Mouse (Mus musculus) liver, embryonic 12.5 days (tissue): ENCODE data around the gene Luzp1. TPM values are rescaled to one million over a fixed set of nuclear protein-coding genes. Genes with fewer than 3 reads are reported as not detected.

Source experiments
- ATAC-seq: fragments of 200-750 bp; cut with Nextera tagmentation; 2 replicates; pipeline ENCODE4 v1.8.0; 2017; ENCODE audit warnings: moderate number of reproducible peaks, mild to moderate bottlenecking, moderate library complexity
- H3K27ac ChIP-seq: fragments of 300-500 bp; sonication (generic); 2 replicates; pipeline ENCODE4 v1.5.1; 2016; ENCODE audit warnings: mild to moderate bottlenecking
- H3K27me3 ChIP-seq: fragments of 300-500 bp; sonication (generic); replicated peaks from 2 replicates; pipeline ENCODE4 v1.6.1; 2016; ENCODE audit warnings: mild to moderate bottlenecking, moderate library complexity
- H3K36me3 ChIP-seq: fragments of 300-500 bp; sonication (generic); 2 replicates; pipeline ENCODE4 v1.6.1; 2016; ENCODE audit warnings: mild to moderate bottlenecking, moderate library complexity
- H3K4me1 ChIP-seq: fragments of 300-500 bp; sonication (generic); 2 replicates; pipeline ENCODE4 v1.6.1; 2016
- H3K4me2 ChIP-seq: fragments of 300-500 bp; sonication (generic); 2 replicates; pipeline ENCODE4 v1.6.1; 2016; ENCODE audit warnings: mild to moderate bottlenecking, moderate library complexity
- H3K4me3 ChIP-seq: fragments of 300-500 bp; sonication (generic); 2 replicates; pipeline ENCODE4 v1.5.1; 2016; ENCODE audit warnings: mild to moderate bottlenecking, moderate library complexity
- H3K9ac ChIP-seq: fragments of 300-500 bp; sonication (generic); 2 replicates; pipeline ENCODE4 v1.6.1; 2016; ENCODE audit warnings: mild to moderate bottlenecking, moderate library complexity
- H3K9me3 ChIP-seq: fragments of 300-500 bp; sonication (generic); replicated peaks from 2 replicates; pipeline ENCODE4 v1.6.1; 2016; ENCODE audit warnings: mild to moderate bottlenecking, moderate library complexity
- WGBS: fragments of 180-500 bp; shearing (Covaris S2); methylation state at CpG from one replicate; pipeline ENCODE4 v1.1.7; 2016; ENCODE audit not compliant: insufficient replicate concordance; 5-methylcytosine and 5-hydroxymethylcytosine counted together
- polyA plus RNA-seq: library from polyadenylated mRNA; unstranded; fragments of >200 nt; fragmentation: Nextera tagmentation; extraction: Ambion mirVana; gene quantifications from 2 replicates; pipeline ENCODE4 v1.2.1, GENCODE M21; 2016

Luzp1 gene
- polyA plus RNA-seq, 1 experiment from 2014 or later: 25.7 TPM

- WGBS: 44% methylated on average over 9 of the region's 9 CpGs
- H3K27me3 ChIP-seq: peaks cover 68% of the 10 kb centered on the region
- H3K9me3 ChIP-seq: no peaks in the 10 kb centered on the region
- peaks cover 21% of the 10 kb centered on the region for H3K4me1 ChIP-seq
- H3K9ac ChIP-seq: no peak overlapping the region
- peak overlapping the region; percentile 91 for H3K4me2 ChIP-seq
- no peak overlapping the region for H3K27ac ChIP-seq
- no peak for ATAC-seq
- H3K36me3 ChIP-seq: no peaks in the 10 kb centered on the region
- peak overlapping the region; percentile 63 for H3K4me3 ChIP-seq
Observed at GRCm38 (mm10) chr4:136463436-136463835, 6.1 kb upstream of the Luzp1 start.

GRCm38 (mm10) chr4:136466226-136466625, 3.3 kb upstream of the Luzp1 start:
- H3K9ac ChIP-seq: no peak overlapping the region
- peaks cover 66% of the 10 kb centered on the region for H3K27me3 ChIP-seq
- no peak overlapping the region for H3K27ac ChIP-seq
- no peak for ATAC-seq
- H3K4me1 ChIP-seq: peaks cover 42% of the 10 kb centered on the region
- 47% methylated on average over 4 of the region's 4 CpGs for WGBS
- H3K36me3 ChIP-seq: no peaks in the 10 kb centered on the region
- no peaks in the 10 kb centered on the region for H3K9me3 ChIP-seq
- no peak overlapping the region for H3K4me3 ChIP-seq
- H3K4me2 ChIP-seq: no peak overlapping the region

- ATAC-seq: no peak; the same call in 1 of the 2 replicates
- peak overlapping the region; percentile 66; the same call in 1 of the 2 replicates for H3K4me3 ChIP-seq
- no peaks in the 10 kb centered on the region for H3K36me3 ChIP-seq
- no peaks in the 10 kb centered on the region for H3K9me3 ChIP-seq
- peaks cover 49% of the 10 kb centered on the region for H3K27me3 ChIP-seq
- H3K27ac ChIP-seq: no peak overlapping the region
- H3K9ac ChIP-seq: no peak overlapping the region
- H3K4me2 ChIP-seq: peak overlapping the region; percentile 96
- 72% methylated on average over 14 of the region's 14 CpGs for WGBS
- peaks cover 24% of the 10 kb centered on the region for H3K4me1 ChIP-seq
Observed at GRCm38 (mm10) chr4:136468553-136469327, 821 bp upstream of the Luzp1 start.

GRCm38 (mm10) chr4:136469941-136470346, 383 bp downstream of the Luzp1 start:
- Histone ChIP-seq H3K4me1 (peaks cover 29% of the 10 kb centered on the region), H3K9ac (peak overlapping the region; percentile 82), H3K4me3 (peak overlapping the region; percentile 66), H3K4me2 (peak overlapping the region; percentile 96), H3K9me3 (no peaks in the 10 kb centered on the region), H3K27me3 (peaks cover 38% of the 10 kb centered on the region), H3K27ac (peak overlapping the region; percentile 78), H3K36me3 (no peaks in the 10 kb centered on the region)
- WGBS: under 1% methylated on average over 44 of the region's 55 CpGs
- peak; percentile 56 for ATAC-seq

- no peaks in the 10 kb centered on the region for H3K9me3 ChIP-seq
- H3K36me3 ChIP-seq: no peaks in the 10 kb centered on the region
- H3K9ac ChIP-seq: peak overlapping the region; percentile 82
- peak overlapping the region; percentile 96 for H3K4me2 ChIP-seq
- peaks cover 29% of the 10 kb centered on the region for H3K4me1 ChIP-seq
- H3K27ac ChIP-seq: peak overlapping the region; percentile 78
- 0 out of 2 replicates have a peak, but pooled peaks have one; percentile 30 for ATAC-seq
- WGBS: under 1% methylated on average over 50 of the region's 58 CpGs
- H3K4me3 ChIP-seq: peak overlapping the region; percentile 66
- peaks cover 32% of the 10 kb centered on the region for H3K27me3 ChIP-seq
Observed at GRCm38 (mm10) chr4:136470347-136471071, 948 bp downstream of the Luzp1 start.

- H3K4me2 ChIP-seq: no peak overlapping the region
- 65% methylated on average over 1 of the region's 1 CpGs for WGBS
- no peak overlapping the region for H3K4me3 ChIP-seq
- H3K36me3 ChIP-seq: no peaks in the 10 kb centered on the region
- H3K27ac ChIP-seq: no peak overlapping the region
- ATAC-seq: no peak
- H3K4me1 ChIP-seq: 0 out of 2 replicates have a peak, but pooled peaks cover 5% of the 10 kb centered on the region
- peaks cover 4% of the 10 kb centered on the region for H3K27me3 ChIP-seq
- H3K9ac ChIP-seq: no peak overlapping the region
- no peaks in the 10 kb centered on the region for H3K9me3 ChIP-seq
Observed at GRCm38 (mm10) chr4:136476692-136477091, 7.1 kb downstream of the Luzp1 start.

GRCm38 (mm10) chr4:136486549-136486948, 17.0 kb downstream of the Luzp1 start:
- ATAC-seq: no peak
- WGBS: 71% methylated on average over 2 of the region's 2 CpGs
- H3K4me2 ChIP-seq: no peak overlapping the region
- H3K27me3 ChIP-seq: no peaks in the 10 kb centered on the region
- no peaks in the 10 kb centered on the region for H3K36me3 ChIP-seq
- H3K4me3 ChIP-seq: no peak overlapping the region
- no peak overlapping the region for H3K27ac ChIP-seq
- H3K9ac ChIP-seq: no peak overlapping the region
- 0 out of 2 replicates have a peak, but pooled peaks cover 5% of the 10 kb centered on the region for H3K4me1 ChIP-seq
- H3K9me3 ChIP-seq: no peaks in the 10 kb centered on the region

GRCm38 (mm10) chr4:136495993-136496392, 26.4 kb downstream of the Luzp1 start:
- H3K9ac ChIP-seq: no peak overlapping the region; the same call in 1 of the 2 replicates
- H3K4me1 ChIP-seq: peaks cover 8% of the 10 kb centered on the region; the same call in 1 of the 2 replicates
- no peak for ATAC-seq
- H3K4me2 ChIP-seq: no peak overlapping the region
- H3K27ac ChIP-seq: no peak overlapping the region
- H3K4me3 ChIP-seq: no peak overlapping the region
- no peaks in the 10 kb centered on the region for H3K36me3 ChIP-seq
- no peaks in the 10 kb centered on the region for H3K27me3 ChIP-seq
- H3K9me3 ChIP-seq: no peaks in the 10 kb centered on the region

- 24% methylated on average over 2 of the region's 2 CpGs for WGBS
- Histone ChIP-seq H3K36me3 (no peaks in the 10 kb centered on the region), H3K4me1 (peaks cover 7% of the 10 kb centered on the region; the same call in 1 of the 2 replicates), H3K9me3 (no peaks in the 10 kb centered on the region), H3K4me3 (no peak overlapping the region), H3K27ac (no peak overlapping the region), H3K27me3 (no peaks in the 10 kb centered on the region), H3K9ac (no peak overlapping the region), H3K4me2 (no peak overlapping the region)
- no peak for ATAC-seq
Observed at GRCm38 (mm10) chr4:136505426-136506215, 36.1 kb downstream of the Luzp1 start.

GRCm38 (mm10) chr4:136509857-136510256, 40.3 kb downstream of the Luzp1 start:
- no peaks in the 10 kb centered on the region for H3K36me3 ChIP-seq
- no peak overlapping the region for H3K27ac ChIP-seq
- peaks cover 20% of the 10 kb centered on the region; the same call in 1 of the 2 replicates for H3K4me1 ChIP-seq
- ATAC-seq: no peak
- H3K9ac ChIP-seq: no peak overlapping the region
- H3K27me3 ChIP-seq: no peaks in the 10 kb centered on the region
- H3K4me3 ChIP-seq: no peak overlapping the region
- no peak overlapping the region for H3K4me2 ChIP-seq
- WGBS: 59% methylated on average over 1 of the region's 1 CpGs
- H3K9me3 ChIP-seq: no peaks in the 10 kb centered on the region

- H3K9me3 ChIP-seq: no peaks in the 10 kb centered on the region
- WGBS: 68% methylated on average over 4 of the region's 4 CpGs
- H3K4me1 ChIP-seq: peaks cover 13% of the 10 kb centered on the region; the same call in 1 of the 2 replicates
- H3K4me3 ChIP-seq: no peak overlapping the region
- H3K36me3 ChIP-seq: no peaks in the 10 kb centered on the region
- no peak overlapping the region for H3K4me2 ChIP-seq
- H3K27me3 ChIP-seq: no peaks in the 10 kb centered on the region
- no peak overlapping the region for H3K9ac ChIP-seq
- no peak overlapping the region for H3K27ac ChIP-seq
- no peak for ATAC-seq
Observed at GRCm38 (mm10) chr4:136511708-136512107, 42.1 kb downstream of the Luzp1 start.
